Mouse (Mus musculus): ENCODE results near the gene Hyal2. TPM values are rescaled to one million over a fixed set of nuclear protein-coding genes. Genes with fewer than 3 reads are reported as not detected.

Gene Hyal2
- polyA plus RNA-seq, 1 experiment from 2014 or later, result 127 TPM

GRCm38 (mm10) chr9:107539940-107540339 lies 27.8 kb upstream of the Hyal2 start:
- Histone ChIP-seq H3K27ac (no peak overlapping the region), H3K9me3 (no peaks in the 10 kb centered on the region), H3K4me1 (replicated peaks) (peaks cover 46% of the 10 kb centered on the region), H3K4me3 (replicated peaks) (no peak overlapping the region), H3K4me2 (no peak overlapping the region), H3K9ac (replicated peaks) (no peak overlapping the region), H3K36me3 (peaks cover 56% of the 10 kb centered on the region), H3K27me3 (no peaks in the 10 kb centered on the region)
- ATAC-seq (ENCODE audit: insufficient number of reproducible peaks, insufficient read depth, low FRiP score, low TSS enrichment, low read depth), result no peak
- WGBS, result 91% methylated on average over 8 of the region's 8 CpGs

DNA sequence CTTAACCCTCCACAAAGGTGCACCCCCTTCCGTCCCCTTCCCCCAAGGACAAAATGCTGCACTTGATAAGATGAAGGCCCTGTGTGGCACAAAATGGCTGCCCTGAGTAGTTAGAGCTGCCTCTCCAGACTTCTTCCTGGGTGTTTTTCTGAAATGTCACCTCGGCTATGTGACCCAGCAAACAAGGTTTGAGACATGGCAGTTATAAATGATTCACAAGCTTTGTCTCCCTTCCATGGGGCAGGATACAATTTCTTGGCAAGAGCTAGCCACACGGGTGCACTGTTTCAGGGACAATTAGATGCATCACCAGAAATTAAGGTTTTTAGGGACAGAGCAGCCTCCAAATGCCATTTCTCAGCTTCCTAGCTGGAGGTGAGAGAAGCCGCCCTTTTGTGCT lies 27.3 kb upstream of the Hyal2 start:
- Histone ChIP-seq H3K9me3 (no peaks in the 10 kb centered on the region), H3K4me1 (replicated peaks) (peaks cover 41% of the 10 kb centered on the region), H3K4me2 (peak overlapping the region; percentile 83), H3K27me3 (no peaks in the 10 kb centered on the region), H3K4me3 (replicated peaks) (0 out of 2 replicates have a peak overlapping the region, but pooled peaks have one; percentile 60), H3K36me3 (peaks cover 61% of the 10 kb centered on the region), H3K27ac (no peak overlapping the region), H3K9ac (replicated peaks) (no peak overlapping the region)
- WGBS, result 74% methylated on average over 4 of the region's 4 CpGs
- no peak for ATAC-seq (ENCODE audit: insufficient number of reproducible peaks, insufficient read depth, low FRiP score, low TSS enrichment, low read depth)

DNA sequence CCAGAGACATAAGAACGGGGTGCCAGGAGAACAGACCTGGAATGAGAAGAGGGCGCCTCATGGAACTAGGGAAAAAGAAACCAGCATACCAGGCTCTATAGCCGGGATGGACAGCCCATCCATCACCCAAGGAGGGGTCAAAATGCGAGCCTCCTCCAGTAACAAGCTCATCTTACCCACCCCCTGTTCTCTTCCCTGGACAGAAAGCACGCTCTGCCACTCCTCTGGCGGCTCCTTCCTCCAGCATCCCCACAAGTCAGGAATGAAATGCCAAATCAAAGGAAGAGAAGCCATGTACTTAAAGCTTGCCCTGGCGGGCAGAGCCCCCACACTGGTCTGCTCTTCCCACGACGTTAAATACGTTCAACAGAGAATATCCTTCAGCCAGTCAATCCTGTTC lies 26.7 kb upstream of the Hyal2 start:
- H3K4me3 ChIP-seq (replicated peaks), result peak overlapping the region; percentile 60
- H3K4me2 ChIP-seq, result peak overlapping the region; percentile 83
- no peaks in the 10 kb centered on the region for H3K27me3 ChIP-seq
- H3K36me3 ChIP-seq, result peaks cover 61% of the 10 kb centered on the region
- H3K27ac ChIP-seq, result no peak overlapping the region
- no peaks in the 10 kb centered on the region for H3K9me3 ChIP-seq
- H3K4me1 ChIP-seq (replicated peaks), result peaks cover 39% of the 10 kb centered on the region
- 32% methylated on average over 10 of the region's 10 CpGs for WGBS
- no peak overlapping the region; the same call in 1 of the 2 replicates for H3K9ac ChIP-seq (replicated peaks)
- ATAC-seq (ENCODE audit: insufficient number of reproducible peaks, insufficient read depth, low FRiP score, low TSS enrichment, low read depth), result no peak

GRCm38 (mm10) chr9:107541474-107542351 lies 26.0 kb upstream of the Hyal2 start, which contains the start of the genes Cyb561d2 and Nprl2:
Cyb561d2 (minus strand) TSS chr9:107542193.
Nprl2 (plus strand) TSS chr9:107542226.
- Histone ChIP-seq H3K27ac (no peak within 1 kb of the TSS), H3K4me1 (replicated peaks) (peaks cover 39% of the 10 kb centered on the region), H3K27me3 (no peaks in the 10 kb centered on the region), H3K9me3 (no peaks in the 10 kb centered on the region), H3K9ac (replicated peaks) (peak within 1 kb of the TSS; percentile 57), H3K4me2 (peak within 1 kb of the TSS; percentile 83), H3K4me3 (replicated peaks) (peak within 1 kb of the TSS; percentile 60), H3K36me3 (peaks cover 58% of the 10 kb centered on the region)
- ATAC-seq (ENCODE audit: insufficient number of reproducible peaks, insufficient read depth, low FRiP score, low TSS enrichment, low read depth), result peak; percentile 76
- WGBS, result under 1% methylated on average over 46 of the region's 46 CpGs

DNA sequence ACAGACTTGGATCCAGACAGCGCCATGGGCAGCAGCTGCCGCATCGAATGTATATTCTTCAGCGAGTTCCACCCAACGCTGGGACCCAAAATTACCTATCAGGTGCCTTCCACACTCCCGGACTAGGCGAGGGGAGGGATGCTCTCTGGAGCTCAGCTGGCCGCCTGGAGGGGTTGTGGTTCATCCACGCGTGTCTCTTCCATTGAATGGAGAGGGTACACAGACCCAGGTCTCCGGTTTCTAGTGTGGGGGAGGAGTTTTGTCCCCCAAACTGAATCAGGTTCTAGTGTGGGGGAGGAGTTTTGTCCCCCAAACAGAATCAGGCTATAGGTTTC lies 25.4 kb upstream of the Hyal2 start:
- Histone ChIP-seq H3K9me3 (no peaks in the 10 kb centered on the region), H3K36me3 (peaks cover 52% of the 10 kb centered on the region), H3K4me2 (peak overlapping the region; percentile 83), H3K4me1 (replicated peaks) (peaks cover 39% of the 10 kb centered on the region), H3K9ac (replicated peaks) (peak overlapping the region; percentile 57), H3K27me3 (no peaks in the 10 kb centered on the region), H3K27ac (no peak overlapping the region), H3K4me3 (replicated peaks) (peak overlapping the region; percentile 60)
- under 1% methylated on average over 11 of the region's 11 CpGs for WGBS
- peak; percentile 17; the same call in 1 of the 2 replicates for ATAC-seq (ENCODE audit: insufficient number of reproducible peaks, insufficient read depth, low FRiP score, low TSS enrichment, low read depth)

DNA sequence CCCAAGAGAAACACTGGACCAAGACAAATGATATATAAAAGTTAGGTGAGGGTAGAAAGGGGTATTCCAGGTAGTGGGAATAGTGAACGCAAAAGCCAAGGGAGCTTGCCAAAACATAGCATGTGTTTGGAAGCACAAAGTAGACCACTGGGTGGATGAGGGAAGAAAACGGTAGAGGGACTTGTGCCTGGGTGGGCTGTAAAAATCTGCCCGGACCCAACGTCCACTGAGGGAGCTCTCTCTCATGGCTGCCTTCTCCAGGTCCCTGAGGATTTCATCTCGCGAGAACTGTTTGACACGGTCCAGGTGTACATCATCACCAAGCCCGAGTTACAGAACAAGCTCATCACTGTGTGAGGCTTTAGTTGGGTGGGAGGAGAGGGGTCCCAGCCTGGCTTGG lies 25.0 kb upstream of the Hyal2 start:
- Histone ChIP-seq H3K27ac (no peak overlapping the region), H3K4me2 (peak overlapping the region; percentile 83), H3K36me3 (peaks cover 48% of the 10 kb centered on the region), H3K4me1 (replicated peaks) (peaks cover 40% of the 10 kb centered on the region), H3K27me3 (no peaks in the 10 kb centered on the region), H3K9me3 (no peaks in the 10 kb centered on the region), H3K9ac (replicated peaks) (peak overlapping the region; percentile 57), H3K4me3 (replicated peaks) (peak overlapping the region; percentile 60)
- 36% methylated on average over 8 of the region's 8 CpGs for WGBS
- ATAC-seq (ENCODE audit: insufficient number of reproducible peaks, insufficient read depth, low FRiP score, low TSS enrichment, low read depth), result no peak

- Histone ChIP-seq H3K4me2 (peak overlapping the region; percentile 83; the same call in 1 of the 2 replicates), H3K36me3 (peaks cover 43% of the 10 kb centered on the region), H3K27me3 (no peaks in the 10 kb centered on the region), H3K4me1 (replicated peaks) (peaks cover 42% of the 10 kb centered on the region), H3K9me3 (no peaks in the 10 kb centered on the region), H3K9ac (replicated peaks) (no peak overlapping the region), H3K27ac (no peak overlapping the region), H3K4me3 (replicated peaks) (0 out of 2 replicates have a peak overlapping the region, but pooled peaks have one; percentile 60)
- 84% methylated on average over 11 of the region's 11 CpGs for WGBS
- no peak for ATAC-seq (ENCODE audit: insufficient number of reproducible peaks, insufficient read depth, low FRiP score, low TSS enrichment, low read depth)
These were observed 24.4 kb upstream of the Hyal2 start for GRCm38 (mm10) chr9:107543299-107543698.

DNA sequence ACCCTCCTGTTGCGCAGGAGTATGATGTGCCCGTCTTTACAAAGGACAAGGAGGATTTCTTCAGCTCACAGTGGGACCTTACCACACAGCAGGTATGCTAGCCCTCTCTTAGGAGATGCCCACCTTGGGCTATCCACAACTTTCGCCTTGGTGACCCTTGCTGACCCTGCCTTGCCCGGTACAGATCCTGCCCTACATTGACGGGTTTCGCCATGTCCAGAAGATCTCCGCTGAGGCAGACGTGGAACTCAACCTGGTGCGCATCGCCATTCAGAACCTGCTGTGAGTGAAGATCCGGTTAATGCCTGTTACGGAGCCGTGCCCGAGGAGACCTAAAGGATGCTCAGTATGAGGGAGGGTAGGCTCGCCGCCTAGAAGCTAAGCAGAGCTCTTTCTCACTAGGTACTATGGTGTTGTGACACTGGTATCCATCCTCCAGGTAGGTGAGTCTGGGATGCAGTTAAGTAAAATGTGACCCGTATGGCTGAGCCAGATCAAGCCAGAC lies 23.5 kb upstream of the Hyal2 start:
- Histone ChIP-seq H3K9ac (replicated peaks) (no peak overlapping the region), H3K4me3 (replicated peaks) (no peak overlapping the region), H3K4me1 (replicated peaks) (peaks cover 42% of the 10 kb centered on the region), H3K27me3 (0 out of 2 replicates have a peak, but pooled peaks cover 1% of the 10 kb centered on the region), H3K27ac (no peak overlapping the region), H3K36me3 (peaks cover 33% of the 10 kb centered on the region), H3K4me2 (no peak overlapping the region), H3K9me3 (no peaks in the 10 kb centered on the region)
- no peak for ATAC-seq (ENCODE audit: insufficient number of reproducible peaks, insufficient read depth, low FRiP score, low TSS enrichment, low read depth)
- 93% methylated on average over 17 of the region's 17 CpGs for WGBS

- WGBS, result 90% methylated on average over 12 of the region's 12 CpGs
These were observed 23.0 kb upstream of the Hyal2 start for GRCm38 (mm10) chr9:107544729-107545128.

DNA sequence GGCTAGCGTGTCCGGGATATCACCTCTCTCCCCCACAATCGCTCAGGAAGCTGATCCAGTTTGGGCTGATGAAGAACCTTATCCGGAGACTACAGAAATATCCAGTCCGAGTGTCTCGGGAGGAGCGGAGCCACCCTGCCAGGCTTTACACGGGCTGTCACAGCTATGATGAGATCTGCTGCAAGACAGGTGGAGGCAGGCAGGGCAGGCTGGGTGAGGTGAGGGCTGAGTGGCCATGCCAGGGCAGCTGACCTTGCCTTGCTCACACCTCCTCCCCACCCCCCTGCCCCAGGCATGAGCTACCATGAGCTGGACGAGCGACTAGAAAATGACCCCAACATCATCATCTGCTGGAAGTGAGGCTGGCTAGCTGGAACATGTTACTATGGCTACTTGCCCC lies 22.5 kb upstream of the Hyal2 start:
- 83% methylated on average over 10 of the region's 10 CpGs for WGBS

More at GRCm38 (mm10) chr9:107544729-107545128, 23.0 kb upstream of the Hyal2 start:
- H3K4me2 ChIP-seq, result no peak overlapping the region
- H3K4me1 ChIP-seq (replicated peaks), result peaks cover 42% of the 10 kb centered on the region
- no peaks in the 10 kb centered on the region for H3K9me3 ChIP-seq
- H3K9ac ChIP-seq (replicated peaks), result no peak overlapping the region
- H3K4me3 ChIP-seq (replicated peaks), result no peak overlapping the region
- H3K27me3 ChIP-seq, result 0 out of 2 replicates have a peak, but pooled peaks cover 4% of the 10 kb centered on the region
- H3K36me3 ChIP-seq, result peaks cover 28% of the 10 kb centered on the region
- ATAC-seq (ENCODE audit: insufficient number of reproducible peaks, insufficient read depth, low FRiP score, low TSS enrichment, low read depth), result no peak
- H3K27ac ChIP-seq, result no peak overlapping the region

DNA sequence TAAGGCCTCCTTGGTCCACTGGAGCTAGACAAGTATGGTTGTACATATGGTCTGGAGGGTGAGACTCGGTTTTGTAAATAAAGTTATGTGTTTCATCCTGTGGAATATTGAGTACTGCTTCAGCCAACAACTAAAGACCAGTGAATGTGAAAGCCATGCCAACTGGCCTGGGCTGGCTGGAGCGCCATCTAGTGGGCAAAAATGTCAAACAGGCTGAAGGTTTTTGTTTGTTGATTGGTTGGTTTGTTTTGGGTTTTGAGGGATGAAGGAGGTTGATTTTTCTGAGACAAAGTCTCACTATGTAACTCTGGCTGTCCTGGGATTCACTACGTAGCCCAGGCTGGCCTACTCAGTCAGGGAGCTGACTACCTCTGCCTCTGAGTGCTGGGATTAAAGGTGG lies 22.1 kb upstream of the Hyal2 start:
- ATAC-seq (ENCODE audit: insufficient number of reproducible peaks, insufficient read depth, low FRiP score, low TSS enrichment, low read depth), result no peak
- no peak overlapping the region for H3K27ac ChIP-seq
- peaks cover 10% of the 10 kb centered on the region; the same call in 1 of the 2 replicates for H3K27me3 ChIP-seq
- no peak overlapping the region for H3K9ac ChIP-seq (replicated peaks)
- 0 out of 2 replicates have a peak overlapping the region, but pooled peaks have one; percentile 13 for H3K4me2 ChIP-seq
- H3K9me3 ChIP-seq, result no peaks in the 10 kb centered on the region
- no peak overlapping the region for H3K4me3 ChIP-seq (replicated peaks)
- 6% methylated on average over 3 of the region's 3 CpGs for WGBS
- H3K36me3 ChIP-seq, result peaks cover 24% of the 10 kb centered on the region
- peaks cover 44% of the 10 kb centered on the region for H3K4me1 ChIP-seq (replicated peaks)

More for the DNA sequence above, 22.5 kb upstream of the Hyal2 start:
- no peak for ATAC-seq (ENCODE audit: insufficient number of reproducible peaks, insufficient read depth, low FRiP score, low TSS enrichment, low read depth)
- H3K4me3 ChIP-seq (replicated peaks), result no peak overlapping the region
- H3K9ac ChIP-seq (replicated peaks), result no peak overlapping the region
- peaks cover 42% of the 10 kb centered on the region for H3K4me1 ChIP-seq (replicated peaks)
- H3K9me3 ChIP-seq, result no peaks in the 10 kb centered on the region
- peaks cover 24% of the 10 kb centered on the region for H3K36me3 ChIP-seq
- H3K4me2 ChIP-seq, result no peak overlapping the region
- H3K27ac ChIP-seq, result no peak overlapping the region
- H3K27me3 ChIP-seq, result peaks cover 6% of the 10 kb centered on the region; the same call in 1 of the 2 replicates

Measured in limb, embryonic 12.5 days (tissue).